Mouse (Mus musculus) forebrain, embryonic 11.5 days (tissue): ENCODE results near the gene Dnah7a. TPM values are rescaled to one million over a fixed set of nuclear protein-coding genes. Genes with fewer than 3 reads are reported as not detected.
"Not testable (repeated sequence)": the region's sequence is repeated elsewhere in the genome, so short reads cannot be mapped to it uniquely, and the experiment has no call there.

Experiments used
- ATAC-seq: fragments of 200-750 bp; cut with Nextera tagmentation; replicated peaks from 2 replicates; pipeline ENCODE4 v1.8.0; 2017; ENCODE audit warnings: moderate TSS enrichment; ENCODE audit not compliant: low FRiP score
- DNase-seq: peaks from one replicate; pipeline ENCODE4 v3.0.0-alpha.2; 2017; ENCODE audit warnings: low spot score
- H3K27ac ChIP-seq: fragments of 300-500 bp; sonication (generic); 2 replicates; pipeline ENCODE4 v1.5.1; 2014; ENCODE audit warnings: low read depth, low read length
- H3K27me3 ChIP-seq: fragments of 300-500 bp; sonication (generic); 2 replicates; pipeline ENCODE4 v1.6.1; 2014; ENCODE audit warnings: mild to moderate bottlenecking, low read length, mixed read lengths; ENCODE audit not compliant: control insufficient read depth, insufficient read depth
- H3K36me3 ChIP-seq: fragments of 300-500 bp; sonication (generic); 2 replicates; pipeline ENCODE4 v1.6.1; 2014; ENCODE audit warnings: mild to moderate bottlenecking, low read length, moderate library complexity, mixed read lengths; ENCODE audit not compliant: control insufficient read depth, insufficient read depth
- H3K4me1 ChIP-seq: fragments of 300-500 bp; sonication (generic); replicated peaks from 2 replicates; pipeline ENCODE4 v1.6.1; 2014; ENCODE audit warnings: low read length, mixed read lengths; ENCODE audit not compliant: control insufficient read depth, insufficient read depth
- H3K4me2 ChIP-seq: fragments of 300-500 bp; sonication (generic); 2 replicates; pipeline ENCODE4 v1.6.1; 2014; ENCODE audit warnings: low read depth, mild to moderate bottlenecking, low read length, moderate library complexity, mixed read lengths; ENCODE audit not compliant: severe bottlenecking
- H3K4me3 ChIP-seq: fragments of 300-500 bp; sonication (generic); 2 replicates; pipeline ENCODE4 v1.5.1; 2014; ENCODE audit warnings: low read depth, low read length
- H3K9ac ChIP-seq: fragments of 300-500 bp; sonication (generic); 2 replicates; pipeline ENCODE4 v1.6.1; 2014; ENCODE audit warnings: low read length
- H3K9me3 ChIP-seq: fragments of 300-500 bp; sonication (generic); 2 replicates; pipeline ENCODE4 v1.6.1; 2016; ENCODE audit warnings: low read length, mixed read lengths; ENCODE audit not compliant: control insufficient read depth
- WGBS: fragments of 180-500 bp; shearing (Covaris S2); extraction: QIAGEN DNeasy Blood & Tissue Kit; methylation state at CpG from one replicate; pipeline ENCODE4 v1.1.7; 2014; 5-methylcytosine and 5-hydroxymethylcytosine counted together
- microRNA-seq: library from miRNA; unstranded; fragments of <30 nt; microRNA quantifications from one replicate; pipeline ENCODE4, GENCODE M21; 2016; ENCODE audit not compliant: insufficient number of aligned reads
- polyA plus RNA-seq: library from polyadenylated mRNA; unstranded; fragments of >200 nt; fragmentation: Nextera tagmentation; extraction: Ambion mirVana; gene quantifications from 2 replicates; pipeline ENCODE4 v1.2.1, GENCODE M21; 2014

The Dnah7a gene
- polyA plus RNA-seq, 1 experiment from 2014 or later = 8.7 TPM

- WGBS = 50% methylated on average over 6 of the region's 6 CpGs
- no peaks in the 10 kb centered on the region for H3K4me1 ChIP-seq
Observed at GRCm38 (mm10) chr1:53384085-53384688, 322.4 kb downstream of the Dnah7a start.

GRCm38 (mm10) chr1:53377731-53378130, 328.9 kb downstream of the Dnah7a start:
- H3K4me2 ChIP-seq = no peak overlapping the region
- no peaks in the 10 kb centered on the region for H3K9me3 ChIP-seq
- no peak for DNase-seq
- H3K27ac ChIP-seq = no peak overlapping the region
- ATAC-seq = no peak
- 64% methylated on average over 3 of the region's 3 CpGs for WGBS
- no peaks in the 10 kb centered on the region for H3K36me3 ChIP-seq
- no peaks in the 10 kb centered on the region for H3K27me3 ChIP-seq
- no peaks in the 10 kb centered on the region for H3K4me1 ChIP-seq
- H3K4me3 ChIP-seq = no peak overlapping the region
- H3K9ac ChIP-seq = no peak overlapping the region

More at GRCm38 (mm10) chr1:53384085-53384688, 322.4 kb downstream of the Dnah7a start:
- H3K4me3 ChIP-seq = no peak overlapping the region
- no peaks in the 10 kb centered on the region for H3K27me3 ChIP-seq
- peak; percentile 58 for ATAC-seq
- H3K36me3 ChIP-seq = no peaks in the 10 kb centered on the region
- H3K27ac ChIP-seq = no peak overlapping the region
- H3K9me3 ChIP-seq = no peaks in the 10 kb centered on the region; the same call in 1 of the 2 replicates
- no peak for DNase-seq
- H3K9ac ChIP-seq = no peak overlapping the region
- H3K4me2 ChIP-seq = no peak overlapping the region

GRCm38 (mm10) chr1:53375965-53376364, 330.6 kb downstream of the Dnah7a start:
- H3K27ac ChIP-seq, H3K4me1 ChIP-seq, ATAC-seq, H3K9ac ChIP-seq, DNase-seq, H3K9me3 ChIP-seq, H3K27me3 ChIP-seq, H3K4me3 ChIP-seq, H3K4me2 ChIP-seq, H3K36me3 ChIP-seq: not testable (repeated sequence)
- 94% methylated on average over 2 of the region's 2 CpGs for WGBS

- DNase-seq (no peak), ATAC-seq (no peak)
- Histone ChIP-seq H3K27ac (no peak overlapping the region), H3K9me3 (no peaks in the 10 kb centered on the region), H3K4me2 (no peak overlapping the region), H3K4me3 (no peak overlapping the region), H3K4me1 (no peaks in the 10 kb centered on the region), H3K36me3 (no peaks in the 10 kb centered on the region), H3K27me3 (no peaks in the 10 kb centered on the region), H3K9ac (no peak overlapping the region)
Observed at GRCm38 (mm10) chr1:53358988-53359387, 347.6 kb downstream of the Dnah7a start.

GRCm38 (mm10) chr1:53352327-53353261, 354.0 kb downstream of the Dnah7a start, which contains the start of the genes Asdurf, Gm28551 and Asnsd1:
Asdurf (minus strand) TSS chr1:53352619.
Gm28551 (minus strand) TSS chr1:53352667.
Asnsd1 (minus strand) TSS chr1:53352752.
- WGBS = under 1% methylated on average over 41 of the region's 44 CpGs
- Histone ChIP-seq H3K27ac (peak within 1 kb of the TSS; percentile 70), H3K4me3 (peak within 1 kb of the TSS; percentile 77), H3K9ac (peak within 1 kb of the TSS; percentile 89), H3K9me3 (no peaks in the 10 kb centered on the region), H3K36me3 (peaks cover 7% of the 10 kb centered on the region), H3K4me2 (peak within 1 kb of the TSS; percentile 47), H3K27me3 (no peaks in the 10 kb centered on the region), H3K4me1 (no peaks in the 10 kb centered on the region)
- ATAC-seq (peak; percentile 100), DNase-seq (peak; percentile 96)

Small RNAs within 50 kb of the gene (microRNA-seq; reads per million reads assigned to microRNA genes)
- not detected for gene Gm25240

Other genes starting within 250 kb of the Dnah7a start
- gene Stk17b, start 78.4 kb upstream of the Dnah7a start, polyA plus RNA-seq = 11.4 and 11.7 TPM in 2 replicates